Mouse (Mus musculus) adrenal gland, adult 8-10 months (tissue): Measurements from ENCODE around the gene Mmp17. TPM values are rescaled to one million over a fixed set of nuclear protein-coding genes. Genes with fewer than 3 reads are reported as not detected.
A peak's percentile ranks its signal among the peaks of the same experiment; 100 is the strongest.

Source experiments
- DNase-seq: peaks from one replicate; pipeline ENCODE4 v3.0.0; 2022
- total RNA-seq, 4 experiments: library from RNA; stranded (reverse); gene quantifications; 2 replicates each; pipeline ENCODE4 v1.2.4; 2022

Gene Mmp17
- total RNA-seq: 1 to 10 TPM in 3 of 4 experiments, under 1 TPM in 1; 0.70 to 1.7 (median 1.2) TPM

GRCm38 (mm10) chr5:129583761-129584582 is at the start of gene Mmp17:
Gene Mmp17, plus strand, starts transcription at chr5:129584169.
- peak; percentile 74 for DNase-seq

- DNase-seq: no peak
Measured at GRCm38 (mm10) chr5:129534500-129534899, 49.5 kb upstream of the Mmp17 start.

- DNase-seq: no peak
Measured at GRCm38 (mm10) chr5:129535021-129535420, 48.9 kb upstream of the Mmp17 start.

- DNase-seq: no peak
Measured at GRCm38 (mm10) chr5:129535431-129535830, 48.5 kb upstream of the Mmp17 start.

GRCm38 (mm10) chr5:129538826-129539225 is 45.1 kb upstream of the Mmp17 start:
- no peak for DNase-seq

- DNase-seq: no peak
Measured at GRCm38 (mm10) chr5:129542236-129542635, 41.7 kb upstream of the Mmp17 start.

- DNase-seq: no peak
Measured at GRCm38 (mm10) chr5:129545787-129546186, 38.2 kb upstream of the Mmp17 start.

- no peak for DNase-seq
Measured at GRCm38 (mm10) chr5:129549716-129550115, 34.3 kb upstream of the Mmp17 start.

- no peak for DNase-seq
Measured at GRCm38 (mm10) chr5:129550790-129551189, 33.2 kb upstream of the Mmp17 start.

GRCm38 (mm10) chr5:129551991-129552390 is 32.0 kb upstream of the Mmp17 start:
- no peak for DNase-seq

- DNase-seq: no peak
Measured at GRCm38 (mm10) chr5:129553642-129554041, 30.3 kb upstream of the Mmp17 start.

- DNase-seq: no peak
Measured at GRCm38 (mm10) chr5:129558591-129558990, 25.4 kb upstream of the Mmp17 start.

GRCm38 (mm10) chr5:129559283-129559682 is 24.7 kb upstream of the Mmp17 start:
- no peak for DNase-seq

GRCm38 (mm10) chr5:129562342-129562741 is 21.6 kb upstream of the Mmp17 start:
- no peak for DNase-seq

GRCm38 (mm10) chr5:129568596-129568995 is 15.4 kb upstream of the Mmp17 start:
- no peak for DNase-seq

GRCm38 (mm10) chr5:129578201-129578600 is 5.8 kb upstream of the Mmp17 start:
- DNase-seq: peak; percentile 9

GRCm38 (mm10) chr5:129580046-129580445 is 3.9 kb upstream of the Mmp17 start:
- DNase-seq: no peak

- DNase-seq: no peak
Measured at GRCm38 (mm10) chr5:129580572-129580971, 3.4 kb upstream of the Mmp17 start.

GRCm38 (mm10) chr5:129581015-129581414 is 3.0 kb upstream of the Mmp17 start:
- no peak for DNase-seq

GRCm38 (mm10) chr5:129583331-129583730 is 638 bp upstream of the Mmp17 start:
- DNase-seq: no peak

- peak; percentile 8 for DNase-seq
Measured at GRCm38 (mm10) chr5:129584583-129585541, 893 bp downstream of the Mmp17 start.

- DNase-seq: peak; percentile 40
Measured at GRCm38 (mm10) chr5:129586016-129586415, 2.0 kb downstream of the Mmp17 start.

GRCm38 (mm10) chr5:129586471-129586870 is 2.5 kb downstream of the Mmp17 start:
- no peak for DNase-seq
